Mouse (Mus musculus): ENCODE data around the gene Tmem163.

GRCm38 (mm10) chr1:127530849-127531580, 148.3 kb downstream of the Tmem163 start:
- no peak for TF ChIP-seq EP300 (IDR thresholded peaks at IDR 0.05; ENCODE audit: insufficient read depth, low read depth, low read length)
- TF ChIP-seq POLR2A (IDR thresholded peaks at IDR 0.05; ENCODE audit: insufficient read depth, low read depth, low read length): no peak
- no peak for TF ChIP-seq CTCF (IDR thresholded peaks at IDR 0.05)

Data from heart, adult 2 months (tissue).